Mouse (Mus musculus) cortical plate, adult 2 months (tissue): Measurements from ENCODE around the gene Ccdc91. TPM values are rescaled to one million over a fixed set of nuclear protein-coding genes. Genes with fewer than 3 reads are reported as not detected.

ENCODE experiments used
- H3K27ac ChIP-seq: fragments of 200-500 bp; 2 replicates; pipeline ENCODE4 v1.5.1; 2012; ENCODE audit warnings: low read length, control low read depth, inconsistent platforms; ENCODE audit not compliant: insufficient read depth
- H3K4me1 ChIP-seq: fragments of 200-500 bp; 2 replicates; pipeline ENCODE4 v1.6.1; 2011; ENCODE audit warnings: low read length; ENCODE audit not compliant: control insufficient read depth, insufficient read depth
- H3K4me3 ChIP-seq: fragments of 200-500 bp; 2 replicates; pipeline ENCODE4 v1.5.1; 2011; ENCODE audit warnings: mild to moderate bottlenecking, low read length, control low read depth; ENCODE audit not compliant: insufficient read depth
- CTCF ChIP-seq: fragments of 200-500 bp; IDR thresholded peaks from 2 replicates; pipeline ENCODE4 v1.5.1; 2011; ENCODE audit warnings: mild to moderate bottlenecking, control low read depth, low read length; ENCODE audit not compliant: insufficient read depth; ENCODE audit errors: extremely low read depth
- POLR2A ChIP-seq: fragments of 200-500 bp; IDR thresholded peaks from 2 replicates; pipeline ENCODE4 v1.6.1; 2011; ENCODE audit warnings: mild to moderate bottlenecking, low read length, control low read depth; ENCODE audit not compliant: insufficient read depth; ENCODE audit errors: extremely low read depth
- polyA plus RNA-seq: library from polyadenylated mRNA; depleted of rRNA; stranded (reverse); fragments of >200 nt; gene quantifications from 2 replicates; pipeline ENCODE4 v1.2.3, GENCODE M21; 2012

Gene Ccdc91
- polyA plus RNA-seq, 1 experiment: 31.3 TPM

DNA sequence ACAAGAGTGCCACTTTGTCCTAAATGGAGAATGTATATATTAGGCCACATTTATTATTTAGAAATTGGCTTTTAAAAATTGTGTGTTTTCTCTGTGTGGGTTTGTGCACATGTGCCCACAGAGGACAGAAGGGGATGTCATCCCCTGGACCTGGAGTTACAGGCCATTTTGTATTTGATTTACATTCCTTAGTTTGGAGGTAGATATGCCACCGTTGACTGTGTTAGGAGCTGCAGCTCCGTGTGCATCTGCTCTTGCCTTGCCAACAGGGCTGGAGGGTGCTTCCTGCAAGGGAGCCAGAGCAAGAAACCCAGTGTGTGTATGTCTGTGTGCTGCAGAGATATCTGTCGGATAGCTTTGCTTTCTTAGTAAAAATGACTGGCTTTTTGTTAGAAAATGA, 83.7 kb downstream of the Ccdc91 start:
- no peak overlapping the region for H3K27ac ChIP-seq
- H3K4me1 ChIP-seq: no peaks in the 10 kb centered on the region
- TF ChIP-seq POLR2A (no peak), CTCF (no peak)
- H3K4me3 ChIP-seq: no peak overlapping the region

DNA sequence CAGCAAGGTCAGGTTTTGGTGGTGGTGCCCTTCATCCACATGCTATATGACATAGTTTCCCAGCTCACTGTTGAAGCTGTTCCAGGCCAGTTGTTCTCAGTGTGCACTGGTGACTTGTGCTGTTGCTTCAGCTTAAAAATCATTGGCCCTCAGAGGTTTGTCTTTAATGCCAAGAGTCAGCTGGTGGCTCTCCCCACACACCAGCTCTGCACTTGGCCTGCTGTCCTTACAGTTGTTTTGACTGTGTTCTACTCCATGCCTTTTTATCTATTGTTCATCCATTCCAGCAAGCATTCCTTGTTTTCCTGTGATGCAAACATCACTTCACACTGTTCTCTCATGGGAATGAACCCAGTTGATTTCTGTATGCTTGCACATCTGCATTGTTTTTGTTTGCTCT, 84.8 kb downstream of the Ccdc91 start:
- TF ChIP-seq CTCF: no peak
- no peak for TF ChIP-seq POLR2A
- Histone ChIP-seq H3K4me3 (no peak overlapping the region), H3K27ac (no peak overlapping the region), H3K4me1 (no peaks in the 10 kb centered on the region)

DNA sequence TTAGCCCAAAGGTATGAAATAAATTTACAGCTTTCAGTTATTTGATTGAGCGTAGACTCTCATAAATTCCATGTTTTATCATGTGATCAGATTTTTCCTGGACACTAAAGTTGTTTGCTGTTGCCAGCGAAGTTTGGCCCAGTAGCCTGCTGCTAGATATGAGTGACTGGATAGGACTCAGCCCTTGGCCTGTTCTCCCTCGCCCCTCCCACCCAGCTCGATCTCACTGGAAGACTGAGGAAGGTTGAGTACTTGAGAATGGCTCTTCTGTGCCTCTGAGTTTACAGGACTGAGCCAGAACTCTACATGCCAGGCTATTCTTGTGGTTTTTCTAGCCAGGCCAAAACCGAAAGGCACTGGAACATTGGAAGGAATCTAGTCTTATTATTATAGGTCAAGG, 93.6 kb downstream of the Ccdc91 start:
- Histone ChIP-seq H3K27ac (no peak overlapping the region), H3K4me1 (no peaks in the 10 kb centered on the region)
- TF ChIP-seq CTCF: no peak
- no peak for TF ChIP-seq POLR2A

DNA sequence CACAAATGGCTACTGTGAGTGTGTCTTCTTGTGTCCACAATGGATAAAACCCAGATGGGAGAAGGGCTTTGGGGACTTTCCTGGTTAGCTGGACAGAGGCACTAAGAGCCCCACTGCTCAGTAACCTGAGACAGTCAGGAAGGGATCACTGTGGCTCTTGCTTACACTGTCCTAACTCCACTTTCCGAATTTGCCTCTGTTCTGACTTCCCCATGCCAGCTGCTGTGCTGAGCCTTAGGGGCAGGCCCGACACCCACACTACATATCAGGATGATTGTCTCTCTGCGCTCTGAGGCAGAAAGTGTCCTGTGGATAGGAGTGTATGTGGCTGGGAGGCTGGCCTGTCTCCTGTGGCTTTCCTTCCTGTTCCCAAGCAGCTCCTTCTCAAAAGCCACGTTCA, 97.5 kb downstream of the Ccdc91 start:
- TF ChIP-seq POLR2A: no peak
- TF ChIP-seq CTCF: no peak
- Histone ChIP-seq H3K4me3 (no peak overlapping the region), H3K27ac (no peak overlapping the region), H3K4me1 (no peaks in the 10 kb centered on the region)

More for the DNA sequence above, 93.6 kb downstream of the Ccdc91 start:
- no peak overlapping the region for H3K4me3 ChIP-seq

DNA sequence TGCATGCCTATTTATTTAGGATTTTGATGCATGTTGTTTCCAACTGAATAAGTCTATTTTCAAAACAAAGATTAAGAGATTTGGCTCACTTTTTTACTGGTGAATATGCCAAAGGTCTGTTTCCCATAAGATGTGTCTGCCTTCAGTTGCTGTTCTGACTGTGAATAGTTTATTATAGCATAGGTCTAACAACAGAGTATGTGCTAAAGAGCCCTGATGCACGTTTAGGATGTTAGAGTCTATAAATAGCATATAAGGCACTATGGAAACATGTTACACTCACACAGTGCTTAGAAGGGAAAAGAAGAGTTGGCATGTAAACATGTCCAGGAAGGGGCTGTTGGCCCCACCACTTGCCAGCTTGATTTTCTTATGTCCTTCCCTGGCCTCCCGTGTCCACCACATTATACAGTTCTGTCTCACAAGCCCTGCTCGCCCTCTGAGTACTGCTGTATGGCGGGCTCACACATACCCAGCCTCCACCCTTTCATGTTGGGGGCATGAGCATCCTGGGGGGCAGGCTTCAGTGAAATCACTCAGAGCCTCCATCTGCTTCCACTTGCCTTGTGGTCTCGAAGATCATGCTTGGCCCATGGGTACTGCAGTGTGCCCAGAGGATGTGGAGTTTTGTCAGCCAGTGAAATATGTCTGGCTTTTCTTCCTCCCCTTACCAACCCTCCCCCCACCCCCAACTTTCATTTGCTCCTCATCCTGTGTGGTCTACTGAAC, 99.0 kb downstream of the Ccdc91 start:
- Histone ChIP-seq H3K4me3 (no peak overlapping the region), H3K4me1 (no peaks in the 10 kb centered on the region), H3K27ac (no peak overlapping the region)
- TF ChIP-seq POLR2A (no peak), CTCF (no peak)

DNA sequence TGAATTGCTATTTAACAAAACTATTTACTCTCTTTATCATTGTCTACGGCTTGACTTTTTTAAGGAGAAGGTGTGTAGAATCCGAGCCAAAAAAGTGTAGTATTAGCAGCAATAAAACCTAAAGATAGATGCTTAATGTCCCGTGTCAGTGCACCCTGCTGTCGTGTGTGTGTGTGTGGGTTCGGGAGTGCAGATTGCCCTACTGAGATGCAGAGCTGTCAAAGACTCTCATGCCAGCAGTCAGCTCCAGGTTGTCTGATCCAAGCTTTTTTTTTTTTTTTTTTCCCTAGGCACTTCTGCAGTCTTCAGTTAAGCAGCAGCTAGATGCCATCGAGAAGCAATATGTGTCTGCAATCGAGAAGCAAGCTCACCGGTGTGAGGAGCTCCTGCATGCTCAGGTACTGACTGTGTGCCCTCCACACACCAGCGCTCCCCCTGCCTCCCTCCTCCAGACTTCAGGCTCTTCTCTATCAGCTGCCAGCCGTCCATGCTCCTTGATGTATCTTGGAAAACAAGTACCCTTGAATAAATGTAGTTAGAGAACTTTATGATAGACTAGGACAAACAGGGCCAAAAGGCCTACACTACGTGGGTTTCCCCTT, 99.7 kb downstream of the Ccdc91 start:
- Histone ChIP-seq H3K27ac (no peak overlapping the region), H3K4me1 (no peaks in the 10 kb centered on the region), H3K4me3 (no peak overlapping the region)
- TF ChIP-seq CTCF: no peak
- TF ChIP-seq POLR2A: no peak

DNA sequence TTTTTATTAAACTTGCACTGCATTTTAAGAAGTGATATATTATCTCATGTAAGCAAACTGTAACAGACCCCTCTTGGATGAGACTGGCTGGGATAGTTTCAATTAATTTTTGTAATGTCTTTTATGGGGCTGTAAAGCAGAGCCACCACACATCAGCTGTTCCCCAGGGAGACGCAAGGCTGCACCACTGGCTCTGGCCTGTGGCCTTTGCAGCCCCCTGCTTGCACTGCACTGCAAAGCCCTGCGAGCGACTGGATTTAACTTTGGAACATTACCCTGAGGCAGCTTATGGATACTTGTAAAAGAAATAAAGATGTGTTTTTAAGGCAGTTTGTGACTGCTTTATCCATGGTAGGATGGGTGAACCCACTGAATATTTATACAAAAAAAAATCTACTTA, 112.0 kb downstream of the Ccdc91 start:
- Histone ChIP-seq H3K4me3 (no peak overlapping the region), H3K4me1 (no peaks in the 10 kb centered on the region), H3K27ac (no peak overlapping the region)
- TF ChIP-seq CTCF (no peak), POLR2A (no peak)

DNA sequence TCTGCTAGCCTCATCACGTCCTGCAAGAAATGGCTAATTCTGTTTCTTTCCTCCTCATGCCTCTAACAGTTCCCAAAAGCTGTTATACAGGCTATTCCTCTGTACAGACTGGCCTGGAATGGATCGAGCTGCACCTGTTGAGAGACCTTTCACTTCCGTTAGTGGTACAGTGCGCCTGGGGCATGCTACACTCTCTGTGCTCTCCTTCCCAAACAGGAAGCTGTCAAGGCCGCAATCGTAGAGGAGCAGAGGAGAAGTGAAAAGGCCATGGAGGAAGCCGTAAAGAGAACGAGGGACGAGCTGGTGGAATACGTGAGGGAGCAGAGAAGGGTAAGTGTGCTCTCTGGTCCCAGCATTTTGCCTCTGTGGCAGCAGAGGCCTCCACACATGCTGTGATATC, 131.0 kb downstream of the Ccdc91 start:
- no peaks in the 10 kb centered on the region for H3K4me1 ChIP-seq
- no peak overlapping the region for H3K27ac ChIP-seq
- TF ChIP-seq CTCF: no peak
- no peak for TF ChIP-seq POLR2A
- H3K4me3 ChIP-seq: no peak overlapping the region

DNA sequence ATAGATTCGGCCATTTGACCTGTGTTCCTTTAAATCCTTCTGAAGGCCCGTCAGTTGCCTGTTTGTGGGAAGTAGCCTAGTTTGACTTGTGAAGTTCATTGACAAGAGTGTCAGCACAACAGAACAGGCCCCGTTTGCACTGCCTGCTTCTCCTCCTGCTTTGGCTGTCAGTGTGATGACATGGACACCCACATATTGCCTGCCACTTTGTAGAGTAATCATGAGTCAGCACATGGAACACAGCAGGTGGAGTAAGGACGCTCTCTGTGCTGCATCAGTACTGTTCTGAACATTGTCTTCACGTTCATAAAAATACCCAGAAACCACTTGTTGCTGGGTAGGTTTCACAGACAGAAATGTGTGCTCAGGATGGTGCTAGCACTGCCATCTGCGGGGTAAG, 132.0 kb downstream of the Ccdc91 start:
- TF ChIP-seq CTCF (no peak), POLR2A (no peak)
- no peaks in the 10 kb centered on the region for H3K4me1 ChIP-seq
- H3K27ac ChIP-seq: no peak overlapping the region
- H3K4me3 ChIP-seq: no peak overlapping the region

DNA sequence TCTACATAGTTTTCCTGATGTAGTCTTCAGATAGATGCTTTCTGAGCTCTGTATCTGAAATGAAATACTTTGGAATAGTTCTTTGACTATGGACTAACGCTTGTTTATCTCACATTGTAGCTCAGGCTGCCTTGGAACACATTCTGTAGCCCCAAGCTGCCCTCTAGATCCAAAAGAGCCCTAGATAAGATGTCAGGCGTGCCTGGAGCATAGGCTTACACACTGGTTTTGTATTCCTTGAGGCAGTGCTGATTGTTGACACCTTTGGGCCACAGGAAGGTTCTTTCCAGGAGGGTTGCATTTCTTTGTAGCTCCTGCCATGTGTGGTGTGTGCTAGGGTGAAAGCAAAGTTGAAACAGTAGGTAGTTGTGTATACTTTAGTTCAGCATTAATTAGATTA, 139.7 kb downstream of the Ccdc91 start:
- TF ChIP-seq POLR2A: no peak
- no peak for TF ChIP-seq CTCF
- Histone ChIP-seq H3K4me1 (no peaks in the 10 kb centered on the region), H3K4me3 (no peak overlapping the region), H3K27ac (no peak overlapping the region)
